Mouse (Mus musculus): ENCODE results near the gene Gm26602.
"Not testable (repeated sequence)": the region's sequence is repeated elsewhere in the genome, so short reads cannot be mapped to it uniquely, and the experiment has no call there.

Gene Gm26602

GRCm38 (mm10) chr10:79958140-79958816, 47.6 kb downstream of the Gm26602 start:
- no peak for DNase-seq (ENCODE audit: extremely low read depth, low read depth, low spot score)

DNA sequence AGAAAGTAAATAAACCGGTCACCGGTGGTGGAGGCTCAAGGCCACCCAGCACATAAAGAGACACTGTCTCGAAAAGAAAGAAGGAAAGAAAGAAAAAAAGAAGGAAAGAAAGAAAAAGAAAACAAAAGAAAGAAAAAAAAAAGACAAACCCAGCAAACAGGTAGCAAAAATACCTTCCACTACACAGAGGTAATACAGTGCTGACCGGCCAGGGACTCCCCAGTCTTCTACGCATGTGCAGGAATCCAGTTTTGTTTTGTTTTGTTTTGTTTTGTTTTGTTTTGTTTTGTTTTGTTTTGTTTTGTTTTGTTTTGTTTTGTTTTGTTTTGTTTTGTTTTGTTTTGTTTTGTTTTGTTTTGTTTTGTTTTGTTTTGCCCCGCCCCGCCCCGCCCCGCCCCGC, 48.8 kb downstream of the Gm26602 start:
- DNase-seq (ENCODE audit: extremely low read depth, low read depth, low spot score), result not testable (repeated sequence)

DNA sequence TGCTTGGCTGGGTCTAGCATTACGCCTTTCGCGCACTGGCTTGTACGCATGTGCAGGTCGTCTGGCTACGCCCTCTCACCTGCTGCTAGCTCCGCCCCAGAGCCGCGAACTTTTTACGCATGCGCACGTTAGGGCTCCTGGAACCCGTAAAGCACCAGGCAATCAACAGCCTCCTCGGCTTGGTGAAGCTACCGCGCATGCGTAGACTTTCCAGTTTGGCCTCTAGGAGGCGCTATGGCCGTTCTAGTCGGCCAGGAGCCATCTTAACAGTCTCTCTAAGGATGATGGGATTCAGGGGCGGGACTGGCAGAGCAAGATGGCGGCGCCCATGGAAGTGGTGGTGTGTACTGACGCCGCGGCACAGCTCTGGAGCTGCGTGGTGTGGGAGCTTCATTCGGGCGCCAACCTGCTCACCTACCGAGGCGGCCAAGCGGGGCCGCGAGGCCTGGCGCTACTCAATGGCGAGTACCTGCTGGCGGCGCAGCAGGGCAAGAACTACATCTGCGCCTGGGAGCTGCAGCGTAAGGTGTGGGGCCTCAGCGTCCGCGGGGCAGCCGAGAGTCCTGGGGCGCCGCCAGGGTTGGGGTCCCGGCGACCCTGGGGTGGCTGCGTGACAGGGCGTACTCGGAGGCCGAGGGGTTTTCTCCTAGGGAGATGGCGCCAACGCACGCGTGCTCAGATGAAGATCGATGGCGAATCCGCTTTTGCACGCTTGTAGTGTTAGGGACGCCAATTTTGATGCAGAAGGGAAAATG, 49.4 kb downstream of the Gm26602 start, which contains the start of gene Wdr18:
Gene Wdr18 (plus strand): TSS at position 306 of the 755 bp plus-strand sequence.
- DNase-seq (ENCODE audit: extremely low read depth, low read depth, low spot score), result peak; percentile 90

All from fat pad, adult 2 months (tissue).